Mouse (Mus musculus) forebrain, embryonic 16.5 days (tissue): ENCODE results near the gene Pacs1. TPM values are rescaled to one million over a fixed set of nuclear protein-coding genes. Genes with fewer than 3 reads are reported as not detected.

Experiments
- ATAC-seq: fragments of 200-750 bp; cut with Nextera tagmentation; 2 replicates; pipeline ENCODE4 v1.8.0; 2017; ENCODE audit warnings: mild to moderate bottlenecking, moderate library complexity
- H3K27ac ChIP-seq: fragments of 300-500 bp; sonication (generic); 2 replicates; pipeline ENCODE4 v1.5.1; 2014; ENCODE audit warnings: low read length, control low read depth
- H3K27me3 ChIP-seq: fragments of 300-500 bp; sonication (generic); replicated peaks from 2 replicates; pipeline ENCODE4 v1.6.1; 2014; ENCODE audit warnings: low read length; ENCODE audit not compliant: control insufficient read depth, insufficient read depth
- H3K36me3 ChIP-seq: fragments of 300-500 bp; sonication (generic); 2 replicates; pipeline ENCODE4 v1.6.1; 2014; ENCODE audit not compliant: control insufficient read depth, insufficient read depth
- H3K4me1 ChIP-seq: fragments of 300-500 bp; sonication (generic); replicated peaks from 2 replicates; pipeline ENCODE4 v1.6.1; 2014; ENCODE audit warnings: low read length; ENCODE audit not compliant: control insufficient read depth, insufficient read depth
- H3K4me2 ChIP-seq: fragments of 300-500 bp; sonication (generic); 2 replicates; pipeline ENCODE4 v1.6.1; 2014; ENCODE audit warnings: mild to moderate bottlenecking, low read length, control low read depth
- H3K4me3 ChIP-seq: fragments of 300-500 bp; sonication (generic); replicated peaks from 2 replicates; pipeline ENCODE4 v1.5.1; 2014; ENCODE audit warnings: mild to moderate bottlenecking, low read length, control low read depth
- H3K9ac ChIP-seq: fragments of 300-500 bp; sonication (generic); replicated peaks from 2 replicates; pipeline ENCODE4 v1.6.1; 2014; ENCODE audit warnings: low read depth, low read length, control low read depth
- H3K9me3 ChIP-seq: fragments of 300-500 bp; sonication (generic); 2 replicates; pipeline ENCODE4 v1.6.1; 2016; ENCODE audit warnings: low read length; ENCODE audit not compliant: control insufficient read depth
- WGBS: fragments of 180-500 bp; shearing (Covaris S2); extraction: QIAGEN DNeasy Blood & Tissue Kit; methylation state at CpG from one replicate; pipeline ENCODE4 v1.1.7; 2014; 5-methylcytosine and 5-hydroxymethylcytosine counted together
- polyA plus RNA-seq: library from polyadenylated mRNA; unstranded; fragments of >200 nt; fragmentation: Nextera tagmentation; extraction: Ambion mirVana; gene quantifications from 2 replicates; pipeline ENCODE4 v1.2.1, GENCODE M21; 2015

The Pacs1 gene
- polyA plus RNA-seq, 1 experiment from 2014 or later: 39.1 TPM

- peak overlapping the region; percentile 56 for H3K4me2 ChIP-seq
- under 1% methylated on average over 83 of the region's 83 CpGs for WGBS
- no peaks in the 10 kb centered on the region for H3K27me3 ChIP-seq
- peak overlapping the region; percentile 81 for H3K27ac ChIP-seq
- peaks cover 19% of the 10 kb centered on the region for H3K4me1 ChIP-seq
- peak; percentile 91 for ATAC-seq
- no peaks in the 10 kb centered on the region for H3K9me3 ChIP-seq
- H3K4me3 ChIP-seq: peak overlapping the region; percentile 63
- no peaks in the 10 kb centered on the region; the same call in 1 of the 2 replicates for H3K36me3 ChIP-seq
- peak overlapping the region; percentile 77 for H3K9ac ChIP-seq
Observed at GRCm38 (mm10) chr19:5117494-5118383, 155.2 kb downstream of the Pacs1 start.

GRCm38 (mm10) chr19:5113783-5114182 is 159.1 kb downstream of the Pacs1 start:
- 92% methylated on average over 7 of the region's 7 CpGs for WGBS

GRCm38 (mm10) chr19:5109659-5110453 is 163.1 kb downstream of the Pacs1 start:
- H3K36me3 ChIP-seq: peaks cover 17% of the 10 kb centered on the region
- H3K4me2 ChIP-seq: no peak overlapping the region
- WGBS: 75% methylated on average over 19 of the region's 19 CpGs
- H3K4me3 ChIP-seq: no peak overlapping the region
- peaks cover 14% of the 10 kb centered on the region for H3K4me1 ChIP-seq
- H3K9me3 ChIP-seq: no peaks in the 10 kb centered on the region
- no peaks in the 10 kb centered on the region for H3K27me3 ChIP-seq
- ATAC-seq: no peak
- H3K9ac ChIP-seq: no peak overlapping the region
- no peak overlapping the region for H3K27ac ChIP-seq

More at GRCm38 (mm10) chr19:5113783-5114182, 159.1 kb downstream of the Pacs1 start:
- Histone ChIP-seq H3K4me1 (peaks cover 15% of the 10 kb centered on the region), H3K27ac (no peak overlapping the region), H3K4me2 (no peak overlapping the region), H3K9ac (no peak overlapping the region), H3K9me3 (no peaks in the 10 kb centered on the region), H3K4me3 (no peak overlapping the region), H3K36me3 (peaks cover 14% of the 10 kb centered on the region), H3K27me3 (no peaks in the 10 kb centered on the region)
- ATAC-seq: no peak

GRCm38 (mm10) chr19:5108702-5109101 is 164.2 kb downstream of the Pacs1 start:
- Histone ChIP-seq H3K27ac (no peak overlapping the region), H3K36me3 (peaks cover 26% of the 10 kb centered on the region), H3K27me3 (no peaks in the 10 kb centered on the region), H3K4me1 (peaks cover 14% of the 10 kb centered on the region), H3K4me3 (no peak overlapping the region), H3K9me3 (no peaks in the 10 kb centered on the region), H3K4me2 (no peak overlapping the region), H3K9ac (no peak overlapping the region)
- no peak for ATAC-seq
- 71% methylated on average over 4 of the region's 4 CpGs for WGBS

GRCm38 (mm10) chr19:5108271-5108575 is 164.7 kb downstream of the Pacs1 start:
- Histone ChIP-seq H3K9ac (no peak overlapping the region), H3K4me1 (peaks cover 14% of the 10 kb centered on the region), H3K27ac (no peak overlapping the region), H3K9me3 (no peaks in the 10 kb centered on the region), H3K4me3 (no peak overlapping the region), H3K4me2 (no peak overlapping the region), H3K27me3 (no peaks in the 10 kb centered on the region), H3K36me3 (peaks cover 31% of the 10 kb centered on the region)
- ATAC-seq: no peak
- 30% methylated on average over 5 of the region's 5 CpGs for WGBS

- Histone ChIP-seq H3K4me2 (no peak overlapping the region), H3K27me3 (no peaks in the 10 kb centered on the region), H3K9me3 (no peaks in the 10 kb centered on the region), H3K9ac (no peak overlapping the region), H3K36me3 (peaks cover 34% of the 10 kb centered on the region), H3K4me3 (no peak overlapping the region), H3K27ac (0 out of 2 replicates have a peak overlapping the region, but pooled peaks have one; percentile 15), H3K4me1 (peaks cover 14% of the 10 kb centered on the region)
- ATAC-seq: no peak
- 76% methylated on average over 18 of the region's 18 CpGs for WGBS
Observed at GRCm38 (mm10) chr19:5107556-5108270, 165.2 kb downstream of the Pacs1 start.

GRCm38 (mm10) chr19:5106731-5107191 is 166.2 kb downstream of the Pacs1 start, which contains the start of gene Rab1b:
TSS of gene Rab1b (minus strand) at chr19:5107072.
- WGBS: under 1% methylated on average over 45 of the region's 46 CpGs
- peak within 1 kb of the TSS; percentile 85 for H3K4me3 ChIP-seq
- no peaks in the 10 kb centered on the region for H3K9me3 ChIP-seq
- peak within 1 kb of the TSS; percentile 96 for H3K27ac ChIP-seq
- peaks cover 14% of the 10 kb centered on the region for H3K4me1 ChIP-seq
- no peaks in the 10 kb centered on the region for H3K27me3 ChIP-seq
- H3K36me3 ChIP-seq: peaks cover 34% of the 10 kb centered on the region
- peak within 1 kb of the TSS; percentile 94 for H3K9ac ChIP-seq
- ATAC-seq: peak; percentile 97
- peak within 1 kb of the TSS; percentile 82 for H3K4me2 ChIP-seq

GRCm38 (mm10) chr19:5106074-5106473 is 166.8 kb downstream of the Pacs1 start:
- no peaks in the 10 kb centered on the region for H3K27me3 ChIP-seq
- WGBS: 20% methylated on average over 9 of the region's 9 CpGs
- no peak for ATAC-seq
- H3K4me1 ChIP-seq: peaks cover 14% of the 10 kb centered on the region
- peaks cover 32% of the 10 kb centered on the region for H3K36me3 ChIP-seq
- peak overlapping the region; percentile 85 for H3K4me3 ChIP-seq
- H3K27ac ChIP-seq: peak overlapping the region; percentile 96
- peak overlapping the region; percentile 94 for H3K9ac ChIP-seq
- peak overlapping the region; percentile 82 for H3K4me2 ChIP-seq
- H3K9me3 ChIP-seq: no peaks in the 10 kb centered on the region
